Mouse (Mus musculus) liver, postnatal 0 days (tissue): ENCODE data around the gene Coa5. TPM values are rescaled to one million over a fixed set of nuclear protein-coding genes. Genes with fewer than 3 reads are reported as not detected.

Source experiments
- ATAC-seq: fragments of 200-750 bp; cut with Nextera tagmentation; 2 replicates; pipeline ENCODE4 v1.8.0; 2017; ENCODE audit warnings: mild to moderate bottlenecking, moderate library complexity
- DNase-seq: peaks from one replicate; pipeline ENCODE4 v3.0.0-alpha.2; 2016
- H3K27ac ChIP-seq: fragments of 300-500 bp; sonication (generic); 2 replicates; pipeline ENCODE4 v1.5.1; 2014; ENCODE audit warnings: antibody characterized with exemption, moderate library complexity, mild to moderate bottlenecking, low read depth
- H3K27me3 ChIP-seq: fragments of 300-500 bp; sonication (generic); 2 replicates; pipeline ENCODE4 v1.6.1; 2014; ENCODE audit warnings: low read length, control low read depth, mixed read lengths; ENCODE audit not compliant: insufficient read depth
- H3K36me3 ChIP-seq: fragments of 300-500 bp; sonication (generic); replicated peaks from 2 replicates; pipeline ENCODE4 v1.6.1; 2014; ENCODE audit warnings: mild to moderate bottlenecking, control low read depth, low read length, moderate library complexity, mixed read lengths; ENCODE audit not compliant: insufficient read depth
- H3K4me1 ChIP-seq: fragments of 300-500 bp; sonication (generic); 2 replicates; pipeline ENCODE4 v1.6.1; 2014; ENCODE audit warnings: antibody characterized with exemption, mild to moderate bottlenecking, control low read depth; ENCODE audit not compliant: insufficient read depth
- H3K4me2 ChIP-seq: fragments of 300-500 bp; sonication (generic); 2 replicates; pipeline ENCODE4 v1.6.1; 2014; ENCODE audit warnings: low read depth, mild to moderate bottlenecking, low read length, moderate library complexity, mixed read lengths
- H3K4me3 ChIP-seq: fragments of 300-500 bp; sonication (generic); 2 replicates; pipeline ENCODE4 v1.5.1; 2014; ENCODE audit warnings: low read depth, low read length
- H3K9ac ChIP-seq: fragments of 300-500 bp; sonication (generic); replicated peaks from 2 replicates; pipeline ENCODE4 v1.6.1; 2014; ENCODE audit warnings: mild to moderate bottlenecking, moderate library complexity
- H3K9me3 ChIP-seq: fragments of 300-500 bp; sonication (generic); 2 replicates; pipeline ENCODE4 v1.6.1; 2016; ENCODE audit warnings: mild to moderate bottlenecking, control low read depth, low read length, mixed read lengths
- CTCF ChIP-seq: sonication (generic); IDR thresholded peaks from 2 replicates; pipeline ENCODE4 v1.5.1; 2016; ENCODE audit warnings: antibody characterized with exemption, low read depth
- EP300 ChIP-seq: IDR thresholded peaks from 2 replicates; pipeline ENCODE4 v1.6.1; 2016; ENCODE audit warnings: antibody characterized with exemption, low read depth, mild to moderate bottlenecking
- whole genome bisulfite sequencing: fragments of 180-500 bp; shearing (Covaris S2); extraction: QIAGEN DNeasy Blood & Tissue Kit; methylation state at CpG from one replicate; pipeline ENCODE4 v1.1.7; 2014; ENCODE audit not compliant: insufficient replicate concordance; 5-methylcytosine and 5-hydroxymethylcytosine counted together
- polyA plus RNA-seq: library from polyadenylated mRNA; unstranded; fragments of >200 nt; fragmentation: Nextera tagmentation; extraction: Ambion mirVana; gene quantifications from 2 replicates; pipeline ENCODE4 v1.2.1, GENCODE M21; 2015

Coa5 gene
- polyA plus RNA-seq, 1 experiment from 2014 or later, result 23.0 TPM

DNA sequence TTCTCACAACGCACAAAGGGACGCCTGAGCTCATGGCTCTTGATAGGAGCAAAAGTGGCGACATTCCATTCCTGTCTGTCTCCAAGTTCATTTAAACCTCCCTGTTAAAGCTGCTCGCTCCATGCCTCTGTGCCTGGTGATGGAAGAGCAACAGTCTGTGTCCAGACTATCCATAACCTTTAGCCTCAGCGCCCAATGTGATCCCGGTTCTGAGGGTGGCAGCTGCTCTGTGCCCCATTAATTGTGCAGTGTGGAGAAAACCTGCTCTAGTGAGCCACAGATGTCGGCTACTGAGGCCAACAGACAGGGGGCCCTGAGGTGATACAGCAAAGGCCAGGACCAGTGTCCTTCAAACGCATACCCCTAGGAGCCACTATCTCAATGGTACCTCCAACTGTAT lies 30.2 kb downstream of the Coa5 start:
- no peak for TF ChIP-seq CTCF
- TF ChIP-seq EP300, result no peak
- no peaks in the 10 kb centered on the region for H3K4me1 ChIP-seq
- H3K27me3 ChIP-seq, result no peaks in the 10 kb centered on the region
- no peak overlapping the region for H3K9ac ChIP-seq
- H3K36me3 ChIP-seq, result peaks cover 32% of the 10 kb centered on the region
- no peak overlapping the region for H3K4me2 ChIP-seq
- DNase-seq, result no peak
- no peak overlapping the region for H3K27ac ChIP-seq
- H3K9me3 ChIP-seq, result no peaks in the 10 kb centered on the region
- WGBS, result 75% methylated on average over 8 of the region's 8 CpGs
- ATAC-seq, result no peak
- no peak overlapping the region for H3K4me3 ChIP-seq

DNA sequence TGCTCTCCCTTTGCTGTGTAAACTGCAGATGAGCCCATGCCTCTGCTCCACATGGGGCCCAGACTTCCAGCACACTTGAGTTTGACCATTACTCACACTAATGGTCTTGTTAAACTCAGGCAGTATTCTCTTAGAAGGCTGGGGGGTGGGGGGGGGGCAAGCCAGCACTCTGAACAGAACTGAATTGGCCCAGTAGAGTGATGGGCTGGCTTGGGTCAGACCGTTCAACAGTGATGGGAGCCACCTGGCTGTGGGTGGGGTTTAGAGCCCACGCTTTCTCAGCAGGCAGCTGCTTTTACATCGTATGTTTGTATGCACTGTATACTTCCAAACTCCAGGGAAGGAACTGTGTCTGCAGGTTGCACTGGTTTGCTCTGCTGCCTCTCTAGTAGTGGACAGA lies 30.9 kb downstream of the Coa5 start:
- H3K36me3 ChIP-seq, result peaks cover 31% of the 10 kb centered on the region
- H3K27me3 ChIP-seq, result no peaks in the 10 kb centered on the region
- H3K4me3 ChIP-seq, result no peak overlapping the region
- H3K9me3 ChIP-seq, result no peaks in the 10 kb centered on the region
- DNase-seq (no peak), ATAC-seq (no peak)
- no peak for TF ChIP-seq EP300
- no peak for TF ChIP-seq CTCF
- no peak overlapping the region for H3K27ac ChIP-seq
- no peak overlapping the region for H3K4me2 ChIP-seq
- H3K4me1 ChIP-seq, result no peaks in the 10 kb centered on the region
- H3K9ac ChIP-seq, result no peak overlapping the region
- 68% methylated on average over 3 of the region's 3 CpGs for WGBS

DNA sequence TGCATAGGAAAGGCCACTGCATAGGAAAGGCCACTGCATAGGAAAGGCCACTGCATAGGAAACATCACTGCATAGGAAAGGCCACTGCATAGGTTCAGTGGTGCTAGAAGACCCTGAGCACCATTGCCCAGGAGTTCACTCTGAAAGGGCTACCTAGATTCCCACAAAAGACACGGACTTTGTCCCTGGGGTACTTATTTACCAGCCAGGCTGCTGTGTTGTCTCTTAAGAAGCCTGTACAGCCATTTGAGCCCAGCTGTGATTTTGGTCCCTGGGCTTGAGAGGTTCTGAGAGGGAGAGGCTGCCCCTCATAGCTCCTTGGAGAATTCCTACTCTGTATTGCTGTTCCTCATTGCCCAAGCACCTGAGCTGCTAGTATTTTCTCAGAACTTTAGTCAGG lies 33.4 kb downstream of the Coa5 start:
- Histone ChIP-seq H3K4me2 (no peak overlapping the region), H3K4me1 (no peaks in the 10 kb centered on the region), H3K27ac (no peak overlapping the region), H3K4me3 (no peak overlapping the region), H3K9me3 (no peaks in the 10 kb centered on the region), H3K36me3 (peaks cover 31% of the 10 kb centered on the region), H3K27me3 (no peaks in the 10 kb centered on the region), H3K9ac (no peak overlapping the region)
- ATAC-seq, result no peak
- TF ChIP-seq CTCF, result no peak
- WGBS, result 68% methylated on average over 1 of the region's 1 CpGs
- no peak for DNase-seq

DNA sequence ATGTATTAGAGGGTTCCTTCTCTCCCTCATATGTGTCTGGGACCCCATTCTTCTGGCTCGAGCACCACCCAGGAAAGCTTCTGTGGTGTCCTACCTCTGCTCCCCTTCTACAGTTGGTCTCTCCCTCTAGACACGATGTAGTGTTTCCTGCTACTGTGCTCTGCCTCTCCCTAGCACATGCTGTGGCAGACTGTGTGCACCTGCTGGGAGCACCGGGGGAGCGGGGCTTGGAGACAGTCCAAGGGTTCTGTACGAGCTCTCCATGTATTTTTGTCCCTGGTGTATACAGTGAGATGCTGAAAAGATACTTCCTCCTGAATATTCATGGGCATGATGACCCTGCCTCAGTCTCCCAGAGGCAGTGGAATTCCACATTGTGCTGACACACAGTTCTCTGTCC lies 36.7 kb downstream of the Coa5 start:
- Histone ChIP-seq H3K9ac (no peak overlapping the region), H3K4me3 (no peak overlapping the region), H3K27me3 (no peaks in the 10 kb centered on the region), H3K36me3 (peaks cover 33% of the 10 kb centered on the region), H3K4me1 (no peaks in the 10 kb centered on the region), H3K4me2 (no peak overlapping the region), H3K27ac (no peak overlapping the region), H3K9me3 (no peaks in the 10 kb centered on the region)
- TF ChIP-seq CTCF (no peak), EP300 (no peak)
- no peak for DNase-seq
- no peak for ATAC-seq
- WGBS, result 76% methylated on average over 5 of the region's 5 CpGs

DNA sequence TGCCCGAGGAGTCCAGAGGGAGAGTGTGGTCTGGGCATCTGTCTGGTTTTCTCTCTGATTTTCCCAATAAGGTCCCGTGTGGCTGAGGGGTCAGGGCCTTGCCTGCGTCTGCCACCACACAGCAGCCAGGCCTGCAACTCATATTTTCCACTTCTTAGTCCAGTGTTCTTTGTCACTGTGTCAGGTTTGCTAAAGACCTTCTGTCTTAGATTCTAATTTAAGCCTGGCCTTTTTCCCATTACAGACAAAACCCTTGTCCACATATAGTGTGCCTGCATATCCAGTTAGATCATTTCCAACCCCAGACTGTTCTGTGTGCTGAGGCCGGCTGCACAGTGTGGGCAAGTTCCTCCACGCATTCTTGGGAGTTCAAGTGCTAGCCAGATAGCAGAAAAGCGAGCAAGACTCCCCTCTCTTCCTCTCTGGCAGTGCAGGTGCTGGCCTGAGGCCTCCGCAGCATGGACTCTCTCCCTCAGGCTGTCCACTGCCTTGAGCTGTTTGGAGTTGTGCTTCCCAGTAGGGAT lies 43.4 kb downstream of the Coa5 start:
- 72% methylated on average over 7 of the region's 7 CpGs for WGBS
- ATAC-seq, result no peak
- TF ChIP-seq CTCF, result no peak
- no peak for TF ChIP-seq EP300
- H3K4me2 ChIP-seq, result no peak overlapping the region
- H3K4me1 ChIP-seq, result no peaks in the 10 kb centered on the region
- peaks cover 18% of the 10 kb centered on the region for H3K36me3 ChIP-seq
- H3K4me3 ChIP-seq, result no peak overlapping the region
- no peaks in the 10 kb centered on the region for H3K27me3 ChIP-seq
- no peak overlapping the region for H3K9ac ChIP-seq
- DNase-seq, result no peak
- H3K27ac ChIP-seq, result no peak overlapping the region
- no peaks in the 10 kb centered on the region for H3K9me3 ChIP-seq

DNA sequence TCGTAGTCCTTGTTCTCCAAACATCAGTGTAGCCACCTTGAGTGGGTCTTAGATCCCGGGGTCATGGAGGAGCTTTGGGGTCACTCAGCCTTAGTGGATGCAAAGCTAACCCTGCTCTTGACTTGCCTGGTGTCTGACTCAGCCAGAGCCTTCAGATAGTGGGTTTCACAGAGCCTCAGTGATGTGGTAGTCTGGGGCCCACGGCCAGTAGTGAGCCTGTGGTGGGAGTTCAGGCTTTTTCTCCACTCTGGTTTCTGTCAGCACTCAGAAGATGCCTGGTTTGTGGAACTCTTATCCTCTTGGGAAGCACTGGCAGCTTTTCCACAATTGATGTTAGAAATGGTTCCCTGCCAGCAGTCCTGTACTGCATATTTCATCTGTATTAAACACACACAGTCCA lies 45.6 kb downstream of the Coa5 start:
- no peak overlapping the region for H3K4me3 ChIP-seq
- 57% methylated on average over 3 of the region's 3 CpGs for WGBS
- no peak for TF ChIP-seq EP300
- no peak for TF ChIP-seq CTCF

DNA sequence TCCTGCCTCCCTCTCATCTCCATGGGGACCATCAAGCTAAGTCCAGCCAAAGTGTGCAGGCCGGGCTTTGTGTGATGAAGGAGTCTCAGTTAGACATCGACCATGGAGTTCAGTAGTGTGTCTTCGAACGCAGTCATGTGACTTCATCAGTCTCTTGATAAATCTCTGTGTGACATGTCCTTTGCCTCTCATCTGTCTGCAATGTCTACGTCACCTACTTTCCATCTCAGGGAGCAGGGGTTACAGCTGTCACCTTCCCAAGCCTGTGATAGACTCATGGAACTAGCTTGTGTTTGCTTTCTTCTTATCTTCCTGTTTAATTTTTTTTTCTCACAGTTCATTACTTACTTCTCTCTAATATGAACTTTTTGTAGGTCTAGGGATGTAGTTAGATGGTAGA lies 49.0 kb downstream of the Coa5 start:
- Histone ChIP-seq H3K27ac (no peak overlapping the region), H3K4me3 (no peak overlapping the region), H3K4me2 (no peak overlapping the region), H3K4me1 (no peaks in the 10 kb centered on the region), H3K9ac (no peak overlapping the region), H3K9me3 (no peaks in the 10 kb centered on the region), H3K36me3 (peaks cover 29% of the 10 kb centered on the region), H3K27me3 (no peaks in the 10 kb centered on the region)
- TF ChIP-seq CTCF, result no peak
- DNase-seq, result no peak
- ATAC-seq, result no peak
- WGBS, result 77% methylated on average over 5 of the region's 5 CpGs

More for the DNA sequence above, 45.6 kb downstream of the Coa5 start:
- no peak for DNase-seq
- Histone ChIP-seq H3K27ac (no peak overlapping the region), H3K4me2 (no peak overlapping the region), H3K27me3 (no peaks in the 10 kb centered on the region), H3K36me3 (peaks cover 16% of the 10 kb centered on the region; the same call in 1 of the 2 replicates), H3K9ac (no peak overlapping the region), H3K4me1 (no peaks in the 10 kb centered on the region), H3K9me3 (no peaks in the 10 kb centered on the region)
- ATAC-seq, result no peak
